Mouse (Mus musculus) layer of hippocampus, postnatal 36 days (tissue): ENCODE data around the gene Camk2b. TPM values are rescaled to one million over a fixed set of nuclear protein-coding genes. Genes with fewer than 3 reads are reported as not detected.

ENCODE experiments used
- DNase-seq, 2 experiments: peaks; one replicate each; pipeline ENCODE4 v3.0.0; 2022
- total RNA-seq, 2 experiments: library from RNA; stranded (reverse); gene quantifications; 2 replicates each; pipeline ENCODE4 v1.2.3; 2021

Gene Camk2b
- total RNA-seq, 2 experiments from 2014 or later, result 1,105 to 1,153 TPM

DNA sequence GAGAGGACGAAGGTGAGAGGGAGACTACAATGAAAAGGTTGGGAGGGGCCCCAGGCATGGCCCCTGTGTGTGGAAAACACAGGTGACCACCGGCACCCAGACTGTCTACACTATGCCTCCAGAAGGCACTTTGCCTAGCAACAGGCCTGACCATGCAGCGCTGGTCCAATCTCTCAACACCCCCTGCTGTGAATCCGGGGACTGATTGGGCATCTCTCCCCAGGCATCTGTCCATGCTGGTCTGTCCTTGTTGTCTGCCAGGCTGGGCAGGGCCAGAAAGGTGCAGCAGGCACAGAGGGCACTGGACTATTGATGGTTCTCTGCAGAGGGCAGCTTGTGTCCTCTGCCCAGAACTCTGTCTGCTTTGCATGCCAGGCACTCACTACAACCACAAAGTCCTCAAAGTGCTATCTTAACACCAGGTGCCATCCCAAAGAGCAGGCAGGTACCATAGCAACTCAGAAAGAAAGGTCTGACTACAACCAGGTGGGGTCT, 16.0 kb downstream of the Camk2b start:
- DNase-seq, result no peak

DNA sequence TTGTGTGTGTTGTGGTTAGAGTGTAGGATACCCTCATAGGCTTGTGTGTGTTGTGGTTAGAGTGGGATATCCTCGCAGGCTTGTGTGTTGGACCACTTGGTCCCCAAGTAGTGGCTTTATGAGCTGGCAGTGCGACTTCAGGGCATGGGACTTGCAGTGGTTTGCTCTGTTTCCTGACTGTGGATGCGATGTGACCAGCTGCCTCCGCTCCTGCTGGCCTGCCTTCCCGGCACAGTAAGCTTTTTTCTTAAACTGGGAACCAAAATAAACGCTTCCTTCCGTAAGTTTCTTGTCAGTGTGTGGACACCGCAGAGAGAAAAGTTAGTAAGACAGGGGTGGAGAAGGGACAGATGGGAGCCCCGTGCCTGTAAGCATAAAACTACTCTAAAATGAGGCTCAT, 18.0 kb downstream of the Camk2b start:
- no peak for DNase-seq

DNA sequence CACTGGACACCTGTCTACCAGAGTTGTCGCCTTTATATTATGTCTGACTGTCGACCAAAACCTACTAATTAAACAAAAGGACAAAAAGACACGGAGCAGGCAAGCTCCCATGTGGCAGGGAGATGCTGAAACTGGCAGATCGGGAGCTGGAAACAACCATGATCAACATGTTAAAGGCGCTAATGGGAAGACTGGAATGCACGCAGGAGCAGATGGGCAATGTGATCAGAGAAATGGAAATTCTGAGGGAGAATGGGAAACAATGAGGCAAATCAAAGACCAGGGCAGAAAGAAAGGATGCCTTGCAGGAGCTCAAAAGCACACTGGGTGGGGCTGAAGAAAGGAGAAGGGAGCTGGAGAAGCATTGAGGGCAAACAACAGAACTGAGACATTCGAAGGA, 27.2 kb downstream of the Camk2b start:
- no peak for DNase-seq

DNA sequence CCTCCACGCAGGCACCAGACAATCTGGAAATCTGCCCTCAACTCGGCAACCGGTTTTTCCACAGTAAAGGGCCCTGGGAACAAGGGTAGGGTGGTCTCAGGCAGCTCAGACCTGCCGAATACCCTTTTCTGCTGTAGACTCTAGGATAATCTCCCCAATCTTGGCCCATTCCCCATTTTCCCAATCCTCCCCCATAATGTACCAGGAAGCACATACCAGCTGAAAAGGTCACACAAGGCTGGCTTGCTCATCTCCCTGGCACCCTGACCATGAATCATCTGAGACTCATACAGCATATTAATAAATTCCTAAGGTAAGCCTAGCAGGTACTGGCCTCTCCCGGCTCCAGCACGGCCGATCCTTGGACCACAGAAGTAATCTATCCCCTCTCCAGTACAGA, 28.5 kb downstream of the Camk2b start:
- no peak for DNase-seq

DNA sequence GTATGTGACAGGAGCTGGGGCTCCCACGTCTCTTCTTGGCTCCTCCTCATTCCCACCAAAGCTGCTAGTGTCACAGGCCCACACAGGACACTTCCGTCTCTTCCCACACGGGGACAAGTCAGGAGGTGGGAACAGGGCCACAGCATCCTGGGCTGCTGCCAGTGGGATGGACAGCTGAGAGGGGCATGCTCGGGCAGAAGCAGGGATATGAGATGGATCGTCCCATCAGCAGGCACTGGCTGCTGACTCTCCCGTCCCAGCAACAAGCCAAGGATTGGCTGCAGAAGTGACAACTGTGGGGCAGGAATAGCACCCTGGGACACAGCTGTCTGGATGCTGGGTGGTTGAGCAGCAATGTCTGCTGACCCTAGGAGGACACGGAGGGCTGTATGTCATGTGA, 29.0 kb downstream of the Camk2b start:
- DNase-seq, result no peak

DNA sequence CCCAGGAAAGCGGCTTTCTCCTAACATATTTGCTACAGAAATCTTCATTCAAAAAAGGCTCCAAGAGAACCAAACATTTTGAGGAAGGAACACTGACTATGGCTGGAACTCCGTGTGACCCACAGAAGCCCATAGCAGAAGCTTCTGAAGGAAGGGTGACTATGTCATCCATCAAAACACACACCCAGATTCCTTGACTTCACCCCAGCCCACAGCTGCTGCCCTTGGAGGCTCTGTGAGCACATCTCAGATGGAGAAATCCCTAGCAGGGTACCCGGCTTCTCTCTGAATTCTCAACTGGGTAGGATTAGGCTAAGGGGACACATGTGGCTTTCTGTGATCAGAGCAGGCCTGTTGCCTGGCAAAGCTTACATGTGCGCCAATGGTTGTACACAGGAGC, 29.7 kb downstream of the Camk2b start:
- no peak for DNase-seq

DNA sequence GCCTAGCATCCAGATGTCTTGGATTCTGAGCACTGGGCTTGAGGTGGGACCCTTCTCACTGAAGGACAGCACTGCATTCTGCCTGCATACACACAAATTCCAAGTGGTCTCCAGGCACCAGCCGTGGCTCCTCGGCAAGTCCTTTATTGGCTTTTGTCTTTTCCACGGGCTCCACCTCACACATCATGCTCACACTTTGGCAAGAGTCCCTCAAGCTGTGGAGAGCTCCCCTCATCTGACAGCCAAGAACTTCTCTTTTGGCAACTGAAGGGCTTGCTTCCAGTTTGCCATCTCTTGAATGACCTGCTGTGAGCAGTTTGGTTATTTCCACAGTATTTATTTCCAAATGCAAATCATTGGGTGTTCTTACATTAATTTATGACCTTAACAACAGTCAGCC, 30.6 kb downstream of the Camk2b start:
- no peak for DNase-seq

DNA sequence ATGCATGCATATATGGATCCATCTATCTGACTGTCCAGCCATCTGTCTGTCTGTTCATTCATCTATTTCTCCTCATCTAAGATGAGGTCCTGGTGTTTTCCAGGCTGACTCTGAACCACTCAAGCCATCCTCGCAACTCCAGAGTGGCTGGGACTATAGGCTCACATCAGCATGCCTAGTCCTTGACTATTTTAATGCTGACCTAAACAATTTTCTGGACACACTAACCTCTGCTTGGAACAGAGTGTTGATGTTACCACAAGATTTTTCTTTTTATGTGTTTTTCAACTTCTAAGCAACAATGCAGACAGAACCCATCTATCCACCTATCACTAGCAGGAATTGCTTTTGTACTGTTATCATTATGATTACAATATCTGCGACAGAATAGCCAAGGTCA, 31.4 kb downstream of the Camk2b start:
- no peak for DNase-seq

DNA sequence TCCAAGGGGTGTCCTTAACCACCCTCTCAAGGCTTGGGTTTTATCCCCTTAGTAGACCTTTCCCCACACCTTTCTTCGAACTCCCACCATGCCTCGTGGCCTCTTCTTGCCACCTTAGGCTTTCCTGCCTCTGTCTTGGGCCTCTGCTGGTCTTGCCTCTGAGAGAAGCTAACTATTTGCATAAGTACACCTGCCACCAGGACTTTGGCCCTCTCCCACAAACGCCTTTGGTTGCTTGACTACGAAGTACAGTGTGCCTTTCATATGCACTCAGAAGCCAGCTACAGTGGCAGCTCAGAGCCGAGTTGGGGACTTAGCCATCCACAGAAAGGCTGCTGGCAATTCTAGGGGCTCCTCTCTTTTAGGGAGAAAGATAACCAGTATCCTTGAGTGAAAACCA, 32.4 kb downstream of the Camk2b start:
- DNase-seq, result no peak

DNA sequence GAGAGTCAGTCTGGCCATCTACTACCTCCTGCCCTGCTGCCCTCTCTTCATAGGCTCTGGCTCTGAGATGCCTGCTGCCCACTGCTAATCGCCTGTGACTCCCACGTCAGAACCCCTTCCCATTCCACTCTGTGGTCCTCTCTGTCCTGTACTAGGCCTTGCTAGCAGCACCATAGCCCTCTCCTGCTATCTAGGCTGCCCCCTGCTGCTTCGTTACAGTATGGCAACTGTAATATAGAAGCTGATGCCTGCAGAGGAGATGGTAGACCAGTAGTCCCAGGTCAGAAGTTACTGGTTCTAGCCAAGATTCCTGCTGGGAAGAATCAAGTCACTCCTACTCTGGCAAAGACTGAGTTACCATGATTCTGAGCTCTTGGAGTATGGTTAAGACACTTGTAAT, 33.0 kb downstream of the Camk2b start:
- no peak for DNase-seq

DNA sequence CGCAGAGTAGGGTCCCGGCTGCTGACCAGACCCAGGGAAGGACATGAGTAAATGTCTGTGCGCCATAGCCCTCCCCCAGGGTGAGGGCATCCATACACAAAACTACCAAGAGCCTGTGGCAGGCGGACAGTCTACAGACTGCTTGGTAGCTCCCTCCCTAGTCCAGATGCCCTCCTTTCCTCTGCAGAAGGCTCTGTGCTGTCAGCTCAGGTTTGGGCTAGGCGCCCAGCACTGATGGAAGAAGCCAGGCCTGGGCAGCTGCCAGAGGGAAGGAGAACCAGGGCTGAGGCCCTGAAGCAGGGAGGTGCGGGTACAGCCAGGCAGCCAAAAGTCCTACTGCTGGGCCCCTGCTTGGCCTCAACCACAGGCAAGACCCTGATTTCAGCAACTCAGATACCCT, 35.5 kb downstream of the Camk2b start:
- DNase-seq, result peak; percentile 76 to 78

DNA sequence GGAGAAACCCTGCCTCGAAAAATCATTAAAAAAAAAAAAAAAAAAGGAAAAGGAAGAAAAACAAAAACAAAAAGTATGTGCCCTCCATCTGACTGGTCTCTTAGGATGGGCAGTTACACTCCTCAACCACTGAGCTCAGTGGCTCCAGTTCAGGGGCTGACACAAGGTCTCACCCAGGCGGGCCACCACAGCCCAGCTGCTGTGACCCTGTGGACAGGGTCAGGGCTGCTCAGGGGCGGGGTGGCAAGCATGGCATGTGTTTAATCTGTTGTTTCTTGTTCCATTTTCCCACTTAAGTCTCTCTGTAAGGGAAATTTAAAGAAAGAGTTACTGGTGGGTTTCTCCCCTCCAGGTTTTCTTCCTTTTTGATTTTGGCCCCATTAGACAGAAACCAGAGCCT, 36.4 kb downstream of the Camk2b start:
- DNase-seq, result no peak

DNA sequence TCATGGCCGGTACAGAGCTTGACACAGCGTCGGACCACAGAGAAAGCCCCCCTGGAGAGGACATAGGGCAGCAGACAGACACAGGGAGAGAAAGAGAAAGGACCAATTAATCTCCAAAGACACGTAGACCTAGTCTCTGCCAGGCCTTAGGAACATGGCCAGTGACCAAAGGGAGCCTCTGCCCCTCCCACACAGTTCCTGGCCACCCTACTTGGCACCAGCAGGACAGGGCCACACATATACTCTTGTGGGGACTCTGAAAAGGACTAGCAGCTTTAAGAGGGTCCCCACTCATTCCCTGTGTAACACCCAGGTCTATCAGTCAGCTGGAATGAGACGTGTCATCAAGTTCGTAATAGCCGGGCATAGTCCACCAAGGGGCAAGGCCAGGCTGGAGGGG, 37.3 kb downstream of the Camk2b start:
- no peak for DNase-seq

DNA sequence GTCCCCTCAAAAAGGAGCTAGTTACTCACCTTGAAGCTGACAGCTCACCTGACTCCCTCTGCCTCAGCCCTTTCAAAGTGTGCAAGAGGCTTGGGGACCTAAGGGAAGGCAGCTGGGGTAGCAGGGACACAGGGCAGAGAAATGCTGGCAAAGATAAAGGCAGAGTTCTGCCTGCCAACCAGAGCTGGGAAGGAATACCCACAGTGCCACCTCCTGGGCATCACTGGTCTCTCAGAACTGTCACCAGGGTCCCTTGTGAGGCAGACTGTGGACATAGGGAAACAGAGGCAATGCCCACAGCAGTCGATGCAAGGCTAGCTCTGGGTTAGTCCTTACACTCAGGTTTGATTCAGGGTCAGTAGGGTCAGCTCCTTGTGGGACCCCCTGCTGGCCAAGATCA, 39.8 kb downstream of the Camk2b start:
- DNase-seq, result no peak

DNA sequence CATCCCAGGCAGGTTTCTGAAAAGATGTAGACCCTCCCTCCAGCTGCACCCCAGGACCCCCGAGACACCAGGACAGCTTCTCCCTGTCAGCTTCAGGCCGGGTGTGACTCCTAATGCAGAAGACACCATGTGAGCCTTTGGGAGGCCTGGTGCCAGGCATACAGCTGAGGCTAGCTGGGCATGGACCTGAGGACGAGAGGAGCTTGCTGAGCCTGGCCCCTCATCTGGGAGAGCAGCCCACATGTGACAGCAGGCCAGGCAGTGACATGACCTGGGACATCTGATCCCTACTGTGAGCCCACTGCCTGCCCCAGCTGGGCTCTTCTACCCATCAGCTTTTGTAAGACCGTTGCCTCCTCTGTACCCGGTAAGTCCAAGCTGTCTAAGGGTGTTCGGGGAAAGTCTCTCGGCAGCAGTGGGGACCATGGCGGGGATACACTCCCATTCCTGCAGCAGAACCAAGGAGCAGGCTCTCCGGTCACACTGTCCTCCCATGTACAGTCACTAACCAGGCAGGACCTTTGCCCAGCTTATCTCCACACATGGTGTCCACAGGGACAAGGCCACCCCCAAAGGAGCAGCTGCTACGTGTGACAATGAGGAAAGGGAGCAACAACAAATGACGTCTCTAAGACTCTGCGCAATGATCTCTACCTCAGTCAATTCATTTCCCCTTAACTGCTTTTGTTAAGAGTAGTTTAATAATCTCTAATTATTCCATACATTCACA, 41.1 kb downstream of the Camk2b start:
- DNase-seq, result no peak

DNA sequence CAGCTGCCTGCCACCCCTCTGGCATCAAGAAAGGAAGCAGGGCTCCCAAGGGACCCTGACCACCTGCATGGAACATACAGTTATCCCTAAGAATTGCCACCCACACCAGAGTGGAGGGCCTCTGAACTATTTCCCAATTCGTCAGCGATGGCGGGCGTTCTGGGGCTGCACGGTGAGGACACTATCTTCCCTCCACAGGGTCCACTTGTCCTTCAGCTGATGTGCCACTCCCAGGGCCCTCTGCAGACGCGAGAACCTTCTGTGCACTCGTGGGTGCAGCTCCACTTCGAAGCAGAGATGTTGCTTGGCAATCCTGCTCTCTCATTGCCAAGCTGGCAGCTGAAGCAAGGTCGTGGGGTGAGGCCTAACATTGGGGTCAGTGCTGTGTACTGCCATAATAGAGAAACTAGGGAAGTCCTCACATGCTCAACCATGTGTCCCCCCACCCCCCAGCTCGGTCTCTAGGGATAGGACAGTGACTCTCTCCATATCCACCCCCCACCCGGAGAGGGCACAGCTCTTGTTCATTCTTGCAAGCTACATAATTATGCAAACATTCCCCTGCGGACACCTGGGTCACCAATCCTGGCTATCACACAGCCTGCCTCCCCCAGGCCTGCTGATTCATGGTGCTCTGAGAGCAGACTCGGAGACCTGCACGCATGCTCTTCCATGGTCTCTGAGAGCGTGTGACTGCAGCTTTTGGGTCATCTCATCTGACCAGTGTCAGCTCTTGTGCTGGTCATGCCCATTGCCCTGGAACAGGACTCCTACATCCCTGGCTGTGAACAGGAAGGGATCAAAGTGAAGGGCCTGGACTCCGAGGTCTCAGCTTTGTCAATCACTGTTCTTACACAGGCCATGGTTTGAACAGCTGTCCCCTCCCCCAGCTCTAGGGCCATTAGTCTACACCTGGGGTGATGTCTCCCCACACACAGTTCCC, 45.0 kb downstream of the Camk2b start:
- no peak for DNase-seq

DNA sequence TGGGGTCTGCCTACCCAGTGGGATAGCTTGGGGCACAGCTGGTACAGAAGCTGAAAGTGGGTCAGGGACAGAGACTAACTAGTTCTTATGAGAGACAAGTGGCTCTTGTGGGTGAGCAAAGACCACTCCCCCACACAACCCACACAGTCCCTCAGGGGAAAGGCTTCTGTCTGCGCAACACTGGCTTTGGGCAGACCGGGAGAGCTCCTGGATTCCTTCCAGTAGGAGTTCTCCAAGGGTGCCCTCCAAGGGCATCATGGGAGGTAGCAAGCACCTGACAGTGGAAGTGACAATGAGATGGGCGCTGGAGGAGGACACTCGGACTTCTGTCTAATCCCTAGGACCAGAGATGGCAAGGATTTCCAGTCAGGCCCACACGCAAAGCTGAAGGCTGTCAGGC, 45.8 kb downstream of the Camk2b start:
- no peak for DNase-seq

DNA sequence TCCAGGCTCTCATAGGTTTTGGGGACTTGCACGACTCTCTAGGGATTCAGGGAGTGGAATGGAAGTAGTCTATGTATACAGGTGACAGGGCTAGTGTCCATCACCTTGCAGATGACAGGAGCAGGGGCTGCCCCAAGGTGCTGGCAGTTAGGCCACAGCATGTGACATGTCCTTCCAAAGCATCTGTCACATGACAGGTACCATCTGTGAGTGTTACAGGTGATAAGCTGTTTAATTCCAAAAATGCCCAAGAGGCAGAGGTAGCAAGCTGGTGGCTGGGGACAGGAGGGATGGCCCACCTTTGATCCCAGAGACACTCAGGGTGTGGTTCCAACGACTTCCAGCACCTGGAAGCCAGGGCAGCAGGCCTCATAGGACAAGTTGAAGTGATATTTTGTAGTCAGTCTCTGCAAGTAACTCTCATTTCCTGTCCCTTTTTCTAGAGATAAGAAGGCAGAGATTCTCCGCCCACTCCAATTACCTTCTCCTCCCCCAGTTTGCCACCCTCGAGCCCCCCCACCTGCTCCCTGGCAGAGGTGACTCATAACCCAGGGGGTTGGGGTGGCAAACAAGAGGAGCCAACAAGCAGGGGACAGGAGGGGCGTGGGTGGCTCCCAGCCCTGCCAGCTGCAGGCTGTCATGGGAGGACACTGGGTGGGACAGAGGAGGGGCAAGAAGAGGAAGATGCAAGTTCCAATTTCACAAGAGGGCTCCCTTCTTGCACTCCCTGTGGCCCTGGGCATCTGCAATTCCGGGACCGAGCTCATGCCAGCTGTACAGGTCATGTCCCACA, 47.7 kb downstream of the Camk2b start:
- DNase-seq, result peak in 1 of 2 experiments; percentile 79

DNA sequence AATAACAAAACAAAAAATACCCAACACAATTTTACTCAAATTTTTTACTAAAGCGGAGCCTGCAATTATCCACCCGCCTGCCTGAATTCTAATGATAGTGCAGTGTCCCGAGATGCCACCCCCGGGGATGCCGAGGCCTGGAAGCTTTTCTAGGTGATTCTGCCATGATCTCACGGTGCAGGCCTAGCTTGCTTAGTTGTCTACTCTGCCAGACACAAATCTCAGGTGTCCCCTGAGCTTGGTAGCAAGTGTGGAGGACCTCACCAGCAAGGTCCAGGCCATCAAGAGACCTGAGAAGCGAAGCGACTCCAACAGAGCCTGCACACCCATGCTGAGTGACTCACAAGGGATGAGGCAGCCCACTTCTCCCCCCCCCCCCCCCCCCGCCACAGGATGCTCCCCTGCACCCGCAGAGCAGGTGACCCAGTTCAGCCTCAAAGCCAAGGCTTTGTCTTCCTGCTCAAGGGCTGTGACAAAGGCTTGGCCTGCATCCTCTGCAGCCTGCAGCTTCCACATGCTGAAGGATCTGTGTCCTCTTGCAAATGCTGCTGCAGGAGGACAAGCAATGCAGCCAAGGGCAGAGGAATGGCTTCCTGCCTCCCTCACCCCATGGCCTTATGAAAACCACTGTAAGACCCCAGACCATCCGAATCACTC, 48.5 kb downstream of the Camk2b start:
- no peak for DNase-seq

DNA sequence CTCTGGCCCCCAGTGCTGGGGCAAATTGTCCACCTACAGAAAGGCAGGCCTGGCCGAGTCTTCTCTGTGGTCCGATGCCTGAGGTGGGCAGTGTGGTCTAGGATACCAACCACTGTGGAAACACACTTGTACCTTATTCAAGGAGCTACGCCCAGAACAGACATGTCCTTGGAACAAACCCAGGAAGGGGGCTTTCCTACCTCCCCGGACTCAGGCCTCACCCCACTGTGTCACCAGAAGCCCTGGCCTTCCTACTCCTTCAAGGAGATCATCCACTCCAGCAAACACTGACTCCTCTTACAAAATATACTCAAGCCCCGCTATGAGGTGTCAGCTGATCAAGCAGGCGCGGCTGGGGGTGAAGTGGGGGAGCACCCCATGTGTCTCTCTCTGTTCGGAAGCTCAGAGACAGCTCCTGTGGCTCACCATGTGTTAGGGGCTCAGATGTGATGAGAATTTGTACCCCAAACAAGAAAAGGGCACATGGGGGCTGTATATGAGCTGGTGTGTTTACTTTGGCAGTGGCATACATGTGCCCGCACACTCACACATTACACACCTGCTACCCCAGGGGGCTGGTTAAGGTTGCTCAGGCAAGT, 49.3 kb downstream of the Camk2b start:
- DNase-seq, result no peak

DNA sequence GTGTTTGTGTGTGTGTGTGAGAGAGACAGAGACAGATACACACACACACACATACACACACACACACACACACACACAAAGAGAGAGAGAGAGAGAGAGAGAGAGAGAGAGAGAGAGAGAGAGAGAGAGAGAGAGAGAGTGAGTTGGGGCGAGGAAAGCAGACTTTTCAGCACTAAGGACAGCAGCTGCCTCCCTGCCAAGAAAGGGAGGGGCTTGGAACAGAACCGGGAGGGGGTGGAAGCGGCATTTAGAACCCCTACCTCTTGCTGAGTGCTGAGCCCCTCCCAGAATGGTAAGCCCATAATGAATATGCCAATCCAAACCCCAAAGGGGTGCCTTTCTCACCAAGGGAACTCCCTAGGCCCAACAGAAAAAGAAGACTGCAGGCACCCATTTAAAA, 49.8 kb downstream of the Camk2b start:
- no peak for DNase-seq

DNA sequence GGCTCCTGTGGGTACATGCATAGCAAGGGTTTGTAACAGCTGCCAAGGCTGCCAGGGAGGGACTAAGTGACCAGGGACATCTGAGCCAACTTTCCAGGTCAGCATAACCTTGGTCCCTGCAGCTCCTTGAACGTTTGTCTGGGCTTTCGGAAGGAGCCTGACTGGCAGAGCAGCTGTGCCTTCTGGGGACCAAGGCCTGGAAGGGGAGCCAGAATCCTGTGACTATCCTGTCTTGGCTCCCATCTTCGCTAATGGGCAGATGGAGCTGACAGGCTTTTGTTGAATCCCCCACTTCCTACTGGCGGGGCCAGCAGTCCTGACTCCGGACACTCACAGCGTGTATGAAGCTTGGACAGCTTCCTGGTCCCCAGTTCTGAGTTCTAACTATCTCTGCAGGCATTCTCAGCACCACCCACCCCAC, 51.1 kb downstream of the Camk2b start:
- no peak for DNase-seq
